Mouse (Mus musculus): ENCODE data around the gene Mrpl3. TPM values are rescaled to one million over a fixed set of nuclear protein-coding genes. Genes with fewer than 3 reads are reported as not detected.

Mrpl3 gene
- polyA plus RNA-seq (2017; shearing (Covaris generic)), result 76.9 TPM

DNA sequence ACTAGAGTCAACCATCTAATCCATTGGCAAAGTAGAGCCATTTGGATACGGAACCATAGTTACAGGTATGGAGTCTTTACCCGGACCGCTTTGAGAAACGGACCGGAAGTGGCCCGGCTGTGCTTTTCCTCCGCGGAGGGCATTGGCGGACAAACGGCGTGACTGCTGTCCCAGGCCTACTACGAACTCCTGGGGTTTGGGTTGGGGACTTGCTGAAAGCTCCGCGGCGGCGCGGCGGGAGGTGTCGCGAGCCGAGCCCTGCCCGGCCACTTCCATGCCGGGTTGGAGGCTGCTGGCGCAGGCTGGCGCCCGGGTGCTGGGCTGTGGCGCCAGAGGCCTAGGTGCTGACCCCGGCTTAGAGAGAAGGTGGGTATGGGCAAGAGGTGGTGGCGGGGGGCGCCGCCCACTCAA is at the start of gene Mrpl3:
Mrpl3 (plus strand) TSS at position 93 of the 411 bp plus-strand sequence.

Other genes with a start within 250 kb of the Mrpl3 start
- 60.7 TPM for gene Nudt16, start 78.6 kb downstream of the Mrpl3 start, polyA plus RNA-seq (2017; shearing (Covaris generic))
- not detected for gene 1700080E11Rik, start 91.9 kb downstream of the Mrpl3 start, polyA plus RNA-seq (2017; shearing (Covaris generic))

Measured in CD4-positive, CD25-positive, alpha-beta regulatory T cell (primary cell).